Mouse (Mus musculus): ENCODE data around the gene Gm27021. TPM values are rescaled to one million over a fixed set of nuclear protein-coding genes. Genes with fewer than 3 reads are reported as not detected.

Gm27021 gene
- total and polyA plus RNA-seq, 2 experiments from 2014 or later, result 7.0 to 10.9 TPM

GRCm38 (mm10) chr8:120572534-120572933 is 95.3 kb downstream of the Gm27021 start:
- 75% methylated on average over 21 of the region's 21 CpGs for WGBS
- H3K9ac ChIP-seq (replicated peaks; ENCODE audit: low read length), result no peak overlapping the region
- no peak for TF ChIP-seq CTCF (IDR thresholded peaks at IDR 0.05; ENCODE audit: low read depth)
- peaks cover 77% of the 10 kb centered on the region for H3K36me3 ChIP-seq (ENCODE audit: insufficient read depth, low read length)
- no peak for ATAC-seq
- no peak for DNase-seq (ENCODE audit: low spot score)
- no peaks in the 10 kb centered on the region for H3K27me3 ChIP-seq (ENCODE audit: insufficient read depth, low read length)
- no peaks in the 10 kb centered on the region for H3K4me1 ChIP-seq (ENCODE audit: insufficient read depth, low read length)
- H3K9me3 ChIP-seq (ENCODE audit: low read length), result no peaks in the 10 kb centered on the region
- H3K4me3 ChIP-seq (ENCODE audit: low read length), result no peak overlapping the region
- H3K4me2 ChIP-seq (ENCODE audit: low read depth, low read length), result no peak overlapping the region
- H3K27ac ChIP-seq, result no peak overlapping the region

DNA sequence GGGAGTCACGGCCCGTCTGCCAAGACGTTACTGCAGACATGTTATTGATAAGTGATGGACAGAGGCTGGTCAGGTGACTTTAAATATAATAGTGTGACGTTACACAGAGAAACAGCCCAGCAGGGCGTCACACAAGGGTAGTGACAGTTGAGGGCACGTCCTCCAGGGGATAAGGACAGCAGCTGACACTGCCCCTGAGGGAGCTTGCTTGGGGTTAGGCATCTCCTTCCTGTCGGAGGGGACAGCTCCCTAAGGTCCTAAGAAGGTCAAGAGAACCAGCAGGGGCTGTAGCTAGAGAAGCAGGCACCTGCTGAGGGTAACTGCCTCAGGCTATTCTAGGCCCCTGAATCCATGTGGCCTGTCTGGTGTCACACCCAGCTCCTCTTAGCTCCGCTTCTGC is 96.3 kb downstream of the Gm27021 start:
- Histone ChIP-seq H3K36me3 (ENCODE audit: insufficient read depth, low read length) (peaks cover 75% of the 10 kb centered on the region), H3K4me1 (ENCODE audit: insufficient read depth, low read length) (no peaks in the 10 kb centered on the region), H3K9me3 (ENCODE audit: low read length) (no peaks in the 10 kb centered on the region), H3K9ac (replicated peaks; ENCODE audit: low read length) (no peak overlapping the region), H3K4me2 (ENCODE audit: low read depth, low read length) (no peak overlapping the region), H3K27ac (no peak overlapping the region), H3K27me3 (ENCODE audit: insufficient read depth, low read length) (no peaks in the 10 kb centered on the region), H3K4me3 (ENCODE audit: low read length) (no peak overlapping the region)
- ATAC-seq, result no peak
- no peak for DNase-seq (ENCODE audit: low spot score)
- WGBS, result 73% methylated on average over 8 of the region's 8 CpGs
- TF ChIP-seq CTCF (IDR thresholded peaks at IDR 0.05; ENCODE audit: low read depth), result no peak

GRCm38 (mm10) chr8:120569939-120570715 is 97.8 kb downstream of the Gm27021 start:
- DNase-seq (ENCODE audit: low spot score), result peak; percentile 82
- WGBS, result 59% methylated on average over 13 of the region's 13 CpGs
- peaks cover 7% of the 10 kb centered on the region; the same call in 1 of the 2 replicates for H3K4me1 ChIP-seq (ENCODE audit: insufficient read depth, low read length)
- H3K9me3 ChIP-seq (ENCODE audit: low read length), result no peaks in the 10 kb centered on the region
- no peak overlapping the region for H3K9ac ChIP-seq (replicated peaks; ENCODE audit: low read length)
- H3K4me3 ChIP-seq (ENCODE audit: low read length), result no peak overlapping the region
- peaks cover 62% of the 10 kb centered on the region; the same call in 1 of the 2 replicates for H3K36me3 ChIP-seq (ENCODE audit: insufficient read depth, low read length)
- peak; percentile 95 for TF ChIP-seq CTCF (IDR thresholded peaks at IDR 0.05; ENCODE audit: low read depth)
- 0 out of 2 replicates have a peak overlapping the region, but pooled peaks have one; percentile 2 for H3K27ac ChIP-seq
- no peaks in the 10 kb centered on the region for H3K27me3 ChIP-seq (ENCODE audit: insufficient read depth, low read length)
- peak; percentile 24; the same call in 1 of the 2 replicates for ATAC-seq
- no peak overlapping the region for H3K4me2 ChIP-seq (ENCODE audit: low read depth, low read length)

DNA sequence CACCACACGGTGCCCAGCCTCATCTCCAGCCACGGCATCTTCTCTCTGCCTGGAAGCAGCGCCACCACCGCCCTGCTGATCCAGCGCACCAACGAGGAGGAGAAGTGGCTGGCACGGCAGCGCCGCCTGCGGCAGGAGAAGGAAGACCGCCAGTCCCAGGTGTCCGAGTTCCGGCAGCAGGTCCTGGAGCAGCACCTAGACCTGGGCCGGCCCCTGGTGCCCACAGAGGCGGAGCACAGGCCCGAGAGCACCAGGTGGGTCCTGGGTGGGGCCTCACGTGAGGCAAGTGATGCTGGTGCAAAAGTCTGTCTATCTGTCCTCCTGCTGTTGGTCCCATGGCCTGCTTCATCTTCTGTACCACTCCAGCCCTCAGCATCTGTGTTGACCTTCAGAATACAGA is 98.8 kb downstream of the Gm27021 start:
- TF ChIP-seq CTCF (IDR thresholded peaks at IDR 0.05; ENCODE audit: low read depth), result no peak
- Histone ChIP-seq H3K4me2 (ENCODE audit: low read depth, low read length) (no peak overlapping the region), H3K27ac (no peak overlapping the region), H3K4me3 (ENCODE audit: low read length) (no peak overlapping the region), H3K9me3 (ENCODE audit: low read length) (no peaks in the 10 kb centered on the region), H3K9ac (replicated peaks; ENCODE audit: low read length) (no peak overlapping the region), H3K36me3 (ENCODE audit: insufficient read depth, low read length) (peaks cover 52% of the 10 kb centered on the region; the same call in 1 of the 2 replicates), H3K4me1 (ENCODE audit: insufficient read depth, low read length) (peaks cover 15% of the 10 kb centered on the region; the same call in 1 of the 2 replicates), H3K27me3 (ENCODE audit: insufficient read depth, low read length) (no peaks in the 10 kb centered on the region)
- no peak for DNase-seq (ENCODE audit: low spot score)
- WGBS, result 94% methylated on average over 9 of the region's 17 CpGs
- ATAC-seq, result no peak

DNA sequence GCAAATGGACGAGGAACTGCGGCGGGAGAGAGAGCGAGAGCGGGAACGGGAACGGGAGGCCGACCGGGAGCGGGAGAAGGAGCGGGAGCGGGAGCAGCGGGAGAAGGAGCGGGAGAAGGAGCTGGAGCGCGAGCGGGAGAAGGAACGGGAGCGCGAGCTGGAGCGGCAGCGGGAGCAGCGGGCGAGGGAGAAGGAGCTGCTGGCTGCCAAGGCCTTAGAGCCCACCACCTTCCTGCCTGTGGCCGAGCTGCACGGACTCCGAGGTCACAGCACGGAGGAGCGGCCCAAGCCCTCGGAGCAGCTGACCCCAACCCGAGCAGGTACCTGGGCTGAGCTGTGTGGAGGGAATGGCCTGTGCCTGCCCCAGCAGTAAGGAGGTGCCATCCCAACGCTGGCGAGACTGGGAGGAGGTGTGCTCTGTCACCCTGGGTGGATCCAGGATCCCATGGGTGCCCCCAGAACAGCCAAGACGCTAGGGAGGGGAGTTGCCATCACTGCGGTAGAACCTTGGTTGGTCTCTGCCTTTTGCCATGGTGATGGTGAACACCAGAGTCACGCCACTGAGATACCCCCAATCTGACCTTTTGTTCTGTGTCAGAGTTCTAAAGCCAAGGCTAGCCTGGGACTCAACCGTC is 99.6 kb downstream of the Gm27021 start:
- ATAC-seq (no peak), DNase-seq (ENCODE audit: low spot score) (no peak)
- Histone ChIP-seq H3K9me3 (ENCODE audit: low read length) (no peaks in the 10 kb centered on the region), H3K4me1 (ENCODE audit: insufficient read depth, low read length) (peaks cover 24% of the 10 kb centered on the region), H3K9ac (replicated peaks; ENCODE audit: low read length) (no peak overlapping the region), H3K4me2 (ENCODE audit: low read depth, low read length) (no peak overlapping the region), H3K36me3 (ENCODE audit: insufficient read depth, low read length) (peaks cover 43% of the 10 kb centered on the region; the same call in 1 of the 2 replicates), H3K27ac (no peak overlapping the region), H3K4me3 (ENCODE audit: low read length) (no peak overlapping the region), H3K27me3 (ENCODE audit: insufficient read depth, low read length) (no peaks in the 10 kb centered on the region)
- no peak for TF ChIP-seq CTCF (IDR thresholded peaks at IDR 0.05; ENCODE audit: low read depth)
- WGBS, result 97% methylated on average over 35 of the region's 37 CpGs

GRCm38 (mm10) chr8:120567731-120568130 is 100.1 kb downstream of the Gm27021 start:
- Histone ChIP-seq H3K27me3 (ENCODE audit: insufficient read depth, low read length) (no peaks in the 10 kb centered on the region), H3K4me3 (ENCODE audit: low read length) (no peak overlapping the region), H3K4me1 (ENCODE audit: insufficient read depth, low read length) (peaks cover 29% of the 10 kb centered on the region), H3K36me3 (ENCODE audit: insufficient read depth, low read length) (peaks cover 40% of the 10 kb centered on the region; the same call in 1 of the 2 replicates), H3K9ac (replicated peaks; ENCODE audit: low read length) (no peak overlapping the region), H3K27ac (no peak overlapping the region), H3K9me3 (ENCODE audit: low read length) (no peaks in the 10 kb centered on the region), H3K4me2 (ENCODE audit: low read depth, low read length) (no peak overlapping the region)
- TF ChIP-seq CTCF (IDR thresholded peaks at IDR 0.05; ENCODE audit: low read depth), result no peak
- DNase-seq (ENCODE audit: low spot score), result no peak
- no peak for ATAC-seq
- WGBS, result 97% methylated on average over 17 of the region's 17 CpGs
